ENCODE assay signal across 24 mouse cellular contexts in genomic region chrX:77082716-77083115, GRCm38 (mm10).
A peak's percentile ranks its signal among the peaks of the same experiment; 100 is the strongest.
DNase-seq lines count a peak whose midpoint lies in the region; ATAC-seq and TF ChIP-seq lines count a peak whose summit lies in the region.
"Had no signal": no experiment of that assay in that cellular context is flagged by ENCODE, and none has a peak within 500 bp of the region (broad histone marks: within the 10 kb centered on the region; RNA-seq: fewer than 3 reads in every experiment).

No protein-coding gene starts in this region.

- WGBS in kidney, adult 2 months, result 60% methylated on average over 1 of the region's 1 CpGs
- 70% methylated on average over 1 of the region's 1 CpGs for WGBS in kidney, embryonic 14.5 days
- 65% methylated on average over 1 of the region's 1 CpGs for WGBS in kidney, embryonic 16.5 days

- H3K9me3 ChIP-seq in kidney, embryonic 14.5 days (ENCODE audit: control insufficient read depth, low read length), result no peaks in the 10 kb centered on the region
- H3K9me3 ChIP-seq in kidney, embryonic 16.5 days (ENCODE audit: low read length), result no peaks in the 10 kb centered on the region
- H3K9me3 ChIP-seq: embryonic facial prominence, embryonic 10.5 days; embryonic facial prominence, embryonic 12.5 days; G1E had no signal

- TF ChIP-seq POLR2A in kidney, adult 2 months (IDR thresholded peaks at IDR 0.05; ENCODE audit: low read depth, low read length), result no peak

- H3K4me3 ChIP-seq in kidney, adult 2 months (ENCODE audit: insufficient read depth, low read depth, low read length), result no peak overlapping the region
- H3K4me3 ChIP-seq in kidney, embryonic 14.5 days (ENCODE audit: low read length), result no peak overlapping the region
- H3K4me3 ChIP-seq in kidney, embryonic 16.5 days (ENCODE audit: low read length), result no peak overlapping the region
- H3K4me3 ChIP-seq: embryonic facial prominence, embryonic 10.5 days; embryonic facial prominence, embryonic 12.5 days had no signal

- peak; percentile 0 for DNase-seq in kidney, adult 2 months
- no peak for DNase-seq in kidney, postnatal 25 days
- no peak for DNase-seq in kidney, adult 8-10 months
- no peak for DNase-seq in kidney, adult 11 months
- peak; percentile 9 for DNase-seq in kidney, postnatal 14 days
- DNase-seq: adrenal gland, adult 8-10 months; adrenal gland, postnatal 14 days; adrenal gland, postnatal 36 days; B cell, adult 2 months; cerebellum, adult 11-12 months; cerebellum, adult 2 months; cerebellum, adult 9-10 months; cerebellum, postnatal 10 days; cerebellum, postnatal 25 days had no signal

- no peaks in the 10 kb centered on the region for H3K27me3 ChIP-seq in kidney, adult 2 months (replicated peaks; ENCODE audit: control insufficient read depth, insufficient read depth, low read length)
- H3K27me3 ChIP-seq in kidney, embryonic 14.5 days (ENCODE audit: control insufficient read depth, insufficient read depth, low read length), result no peaks in the 10 kb centered on the region
- no peaks in the 10 kb centered on the region for H3K27me3 ChIP-seq in kidney, embryonic 16.5 days (ENCODE audit: insufficient read depth, low read length)
- H3K27me3 ChIP-seq: CH12.LX; embryonic facial prominence, embryonic 12.5 days had no signal

- H3K36me3 ChIP-seq in kidney, adult 2 months (ENCODE audit: control insufficient read depth, insufficient read depth, low read length), result no peaks in the 10 kb centered on the region
- no peaks in the 10 kb centered on the region for H3K36me3 ChIP-seq in kidney, embryonic 14.5 days (ENCODE audit: control insufficient read depth, insufficient read depth, low read length)
- H3K36me3 ChIP-seq in kidney, embryonic 16.5 days (ENCODE audit: insufficient read depth, low read length), result no peaks in the 10 kb centered on the region
- H3K36me3 ChIP-seq: embryonic facial prominence, embryonic 10.5 days; embryonic facial prominence, embryonic 12.5 days; G1E had no signal

- 0 out of 2 replicates have a peak, but pooled peaks have one; percentile 43 for ATAC-seq in kidney, embryonic 14.5 days (ENCODE audit: low FRiP score, low TSS enrichment)
- peak; percentile 76 for ATAC-seq in kidney, embryonic 16.5 days (ENCODE audit: low FRiP score, low TSS enrichment)
- ATAC-seq: activated CD4-positive, CD25-positive, alpha-beta regulatory T cell, adult 4 months; CD4-positive, CD25-positive, alpha-beta regulatory T cell, adult 4 months; forebrain, embryonic 14.5 days; Patski had no signal

- no peak overlapping the region for H3K27ac ChIP-seq in kidney, adult 2 months (ENCODE audit: insufficient read depth, low read depth, low read length)
- no peak overlapping the region for H3K27ac ChIP-seq in kidney, embryonic 14.5 days (ENCODE audit: low read depth, low read length)
- no peak overlapping the region for H3K27ac ChIP-seq in kidney, embryonic 16.5 days (ENCODE audit: low read length)
- H3K27ac ChIP-seq: embryonic facial prominence, embryonic 10.5 days; embryonic facial prominence, embryonic 12.5 days had no signal

- H3K9ac ChIP-seq in kidney, embryonic 14.5 days (ENCODE audit: low read depth, low read length), result no peak overlapping the region
- no peak overlapping the region for H3K9ac ChIP-seq in kidney, embryonic 16.5 days (replicated peaks; ENCODE audit: low read length)
- H3K9ac ChIP-seq: embryonic facial prominence, embryonic 12.5 days had no signal

- no peak overlapping the region for H3K4me2 ChIP-seq in kidney, embryonic 14.5 days (replicated peaks; ENCODE audit: low read depth, low read length)
- no peak overlapping the region for H3K4me2 ChIP-seq in kidney, embryonic 16.5 days (replicated peaks; ENCODE audit: low read depth, low read length)
- H3K4me2 ChIP-seq: embryonic facial prominence, embryonic 12.5 days had no signal

- no peaks in the 10 kb centered on the region for H3K4me1 ChIP-seq in kidney, adult 2 months (ENCODE audit: control insufficient read depth, insufficient read depth, low read length)
- no peaks in the 10 kb centered on the region for H3K4me1 ChIP-seq in kidney, embryonic 14.5 days (ENCODE audit: control insufficient read depth, insufficient read depth, low read length)
- no peaks in the 10 kb centered on the region for H3K4me1 ChIP-seq in kidney, embryonic 16.5 days (ENCODE audit: insufficient read depth, low read length)
- H3K4me1 ChIP-seq: embryonic facial prominence, embryonic 10.5 days; embryonic facial prominence, embryonic 12.5 days had no signal

- no peak for TF ChIP-seq CTCF in kidney, adult 2 months (conservative IDR thresholded peaks at IDR 0.05; ENCODE audit: insufficient read depth, insufficient read length, low read depth, low read length)

Comparison
In these comparisons a context has a peak if more than half of its experiments do, and no peak if none do; other contexts are left out.
1. DNase-seq: peak in kidney, adult 2 months (single experiment) and kidney, postnatal 14 days (single experiment); none in kidney, postnatal 25 days (0 of 2), kidney, adult 8-10 months (0 of 2) and kidney, adult 11 months (single experiment).